Mouse (Mus musculus): ENCODE data around the gene Gm49366. TPM values are rescaled to one million over a fixed set of nuclear protein-coding genes. Genes with fewer than 3 reads are reported as not detected.
"Not testable (repeated sequence)": the region's sequence is repeated elsewhere in the genome, so short reads cannot be mapped to it uniquely, and the experiment has no call there.

Gene Gm49366
- not detected for total RNA-seq (2021)
- long read RNA-seq, experiment 1 = 0 reads
- long read RNA-seq, experiment 2 = 0 reads

- peak; percentile 12 for DNase-seq
Measured at GRCm38 (mm10) chr12:84038691-84039111, at the start of gene Gm49366. Gene Gm49366, plus strand, starts transcription at chr12:84038935.

- DNase-seq = no peak
Measured at GRCm38 (mm10) chr12:83989378-83989777, 49.4 kb upstream of the Gm49366 start.

- DNase-seq = no peak
Measured at GRCm38 (mm10) chr12:83997221-83997620, 41.5 kb upstream of the Gm49366 start.

- no peak for DNase-seq
Measured at GRCm38 (mm10) chr12:83998341-83999107, 40.2 kb upstream of the Gm49366 start.

GRCm38 (mm10) chr12:83999237-83999636, 39.5 kb upstream of the Gm49366 start:
- DNase-seq = peak; percentile 51

GRCm38 (mm10) chr12:84000418-84000817, 38.3 kb upstream of the Gm49366 start:
- DNase-seq = no peak

- DNase-seq = no peak
Measured at GRCm38 (mm10) chr12:84003866-84004265, 34.9 kb upstream of the Gm49366 start.

- no peak for DNase-seq
Measured at GRCm38 (mm10) chr12:84008251-84008650, 30.5 kb upstream of the Gm49366 start.

GRCm38 (mm10) chr12:84008729-84009128, 30.0 kb upstream of the Gm49366 start:
- DNase-seq = no peak

GRCm38 (mm10) chr12:84009171-84009965, 29.4 kb upstream of the Gm49366 start, which contains the start of gene Acot1:
Gene Acot1, plus strand, starts transcription at chr12:84009490.
- DNase-seq = peak; percentile 59

GRCm38 (mm10) chr12:84010201-84010600, 28.5 kb upstream of the Gm49366 start:
- no peak for DNase-seq

GRCm38 (mm10) chr12:84011251-84012040, 27.3 kb upstream of the Gm49366 start:
- DNase-seq = peak; percentile 65

GRCm38 (mm10) chr12:84013130-84013529, 25.6 kb upstream of the Gm49366 start:
- no peak for DNase-seq

- DNase-seq = no peak
Measured at GRCm38 (mm10) chr12:84013701-84014100, 25.0 kb upstream of the Gm49366 start.

- peak; percentile 41 for DNase-seq
Measured at GRCm38 (mm10) chr12:84020528-84020927, 18.2 kb upstream of the Gm49366 start.

GRCm38 (mm10) chr12:84022266-84022665, 16.5 kb upstream of the Gm49366 start:
- DNase-seq = not testable (repeated sequence)

- DNase-seq = no peak
Measured at GRCm38 (mm10) chr12:84023052-84023745, 15.5 kb upstream of the Gm49366 start.

- DNase-seq = no peak
Measured at GRCm38 (mm10) chr12:84025888-84026287, 12.8 kb upstream of the Gm49366 start.

GRCm38 (mm10) chr12:84028328-84028727, 10.4 kb upstream of the Gm49366 start:
- DNase-seq = not testable (repeated sequence)

- not testable (repeated sequence) for DNase-seq
Measured at GRCm38 (mm10) chr12:84029043-84029442, 9.7 kb upstream of the Gm49366 start.

GRCm38 (mm10) chr12:84030659-84031332, 7.9 kb upstream of the Gm49366 start:
- peak; percentile 66 for DNase-seq

Measured in gastrocnemius, postnatal 10 days (tissue).